Mouse (Mus musculus): ENCODE measurements around the gene Acpp.

Gene Acpp

DNA sequence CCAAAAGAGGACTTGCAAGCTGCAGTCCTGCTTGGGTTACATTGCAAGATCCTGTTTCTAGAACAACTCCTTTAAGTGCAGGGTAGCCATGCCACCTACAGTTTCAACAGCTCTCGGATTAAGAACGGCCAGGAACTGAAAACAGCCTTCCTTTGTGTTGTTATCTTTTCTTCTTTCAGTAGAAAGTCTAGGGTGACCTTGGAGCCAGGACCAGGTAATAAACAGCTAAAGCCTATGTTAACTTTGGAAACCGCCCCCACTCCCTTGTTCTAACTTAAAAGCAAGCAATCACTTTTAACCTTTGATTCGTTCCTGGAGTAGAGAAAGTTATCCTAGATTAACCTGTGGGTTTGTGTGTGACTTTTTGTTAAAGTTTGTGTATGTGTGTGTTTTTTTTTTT, 33.2 kb downstream of the Acpp start:
- no peak for DNase-seq

DNA sequence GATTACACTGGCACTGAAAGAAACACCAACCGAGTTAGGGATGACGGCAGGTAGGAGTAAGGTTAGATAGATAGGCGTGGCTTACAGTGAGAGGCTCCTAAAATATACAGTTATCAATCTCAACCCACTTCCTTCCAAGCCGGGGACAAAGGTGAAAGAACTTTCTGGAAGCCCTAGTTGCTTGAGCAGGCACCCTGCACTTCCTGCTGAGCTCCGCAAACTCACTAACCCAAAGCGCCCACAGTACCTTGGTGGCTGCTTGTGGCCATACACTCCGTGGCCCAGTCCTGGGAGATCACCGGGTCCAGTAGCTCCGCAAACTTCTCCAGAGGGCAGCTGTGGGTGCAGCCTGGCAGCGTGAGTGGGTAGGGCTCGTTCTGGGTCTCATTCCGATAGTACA, 37.0 kb downstream of the Acpp start:
- no peak for DNase-seq

DNA sequence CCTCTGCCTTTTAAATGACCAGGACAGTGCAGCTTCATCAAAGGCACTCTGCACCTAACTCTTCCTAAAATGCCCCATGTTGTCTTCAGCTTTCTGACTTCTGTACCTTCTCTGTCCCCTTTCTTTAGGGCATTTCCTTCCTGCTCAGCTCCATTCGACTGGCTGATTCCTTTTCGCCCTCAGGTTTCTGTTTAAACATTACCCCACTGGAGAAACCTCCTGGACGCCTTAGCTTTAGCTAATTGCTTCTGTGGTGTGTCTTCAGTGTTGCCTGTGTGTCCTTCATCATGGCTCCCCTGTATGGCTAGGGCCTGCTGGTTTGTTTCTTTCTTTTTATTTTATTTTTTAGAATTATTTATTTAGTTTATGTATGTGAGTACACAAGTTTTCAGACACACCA, 40.5 kb downstream of the Acpp start:
- DNase-seq, result no peak

DNA sequence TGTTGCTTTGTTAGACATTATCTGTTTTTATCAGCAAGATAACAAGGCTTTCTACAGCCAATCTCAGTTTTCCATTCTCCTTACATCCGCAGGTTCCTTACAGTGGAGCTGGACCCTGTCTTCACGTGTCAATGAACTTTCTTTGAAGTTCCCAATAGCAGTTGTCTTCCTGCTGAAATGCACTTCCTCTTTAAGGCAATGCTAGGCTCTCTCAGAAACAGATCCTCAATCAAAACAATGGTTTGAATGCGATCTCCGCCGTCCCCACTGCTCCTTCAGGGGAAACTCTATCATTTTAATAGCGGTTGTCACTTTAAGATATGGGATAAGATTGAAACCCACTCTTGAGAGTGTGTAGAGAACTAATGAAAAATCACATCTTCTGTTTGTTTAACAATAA, 52.6 kb downstream of the Acpp start:
- no peak for DNase-seq

GRCm38 (mm10) chr9:104282536-104282935, 55.0 kb downstream of the Acpp start:
- DNase-seq, result no peak

GRCm38 (mm10) chr9:104281737-104282136, 55.8 kb downstream of the Acpp start:
- no peak for DNase-seq

- no peak for DNase-seq
Observed at GRCm38 (mm10) chr9:104280725-104281495, 56.6 kb downstream of the Acpp start.

GRCm38 (mm10) chr9:104277528-104278162, 59.9 kb downstream of the Acpp start:
- DNase-seq, result peak; percentile 12

- no peak for DNase-seq
Observed at GRCm38 (mm10) chr9:104275084-104275785, 62.3 kb downstream of the Acpp start.

DNA sequence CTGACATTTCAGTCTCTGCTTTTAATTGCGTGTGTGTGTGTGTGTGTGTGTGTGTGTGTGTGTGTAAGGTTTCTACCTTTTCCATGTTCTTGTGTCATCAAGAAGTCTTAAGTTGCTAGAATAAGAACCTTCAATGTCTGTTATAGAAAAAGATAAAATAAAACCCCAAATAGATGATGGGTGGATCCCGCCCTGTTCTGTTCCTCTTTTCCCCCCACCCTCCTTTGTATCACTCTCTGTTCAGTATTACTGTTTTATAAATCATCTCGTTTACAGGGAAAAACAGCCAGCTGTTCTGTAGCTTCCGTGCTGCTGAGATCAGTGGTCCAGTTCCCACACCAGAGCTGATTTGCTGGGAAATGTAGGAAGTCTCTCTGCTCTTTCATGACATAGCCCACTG, 65.5 kb downstream of the Acpp start:
- no peak for DNase-seq

GRCm38 (mm10) chr9:104271642-104272041, 65.9 kb downstream of the Acpp start:
- DNase-seq, result no peak

GRCm38 (mm10) chr9:104269944-104270343, 67.6 kb downstream of the Acpp start:
- no peak for DNase-seq

DNA sequence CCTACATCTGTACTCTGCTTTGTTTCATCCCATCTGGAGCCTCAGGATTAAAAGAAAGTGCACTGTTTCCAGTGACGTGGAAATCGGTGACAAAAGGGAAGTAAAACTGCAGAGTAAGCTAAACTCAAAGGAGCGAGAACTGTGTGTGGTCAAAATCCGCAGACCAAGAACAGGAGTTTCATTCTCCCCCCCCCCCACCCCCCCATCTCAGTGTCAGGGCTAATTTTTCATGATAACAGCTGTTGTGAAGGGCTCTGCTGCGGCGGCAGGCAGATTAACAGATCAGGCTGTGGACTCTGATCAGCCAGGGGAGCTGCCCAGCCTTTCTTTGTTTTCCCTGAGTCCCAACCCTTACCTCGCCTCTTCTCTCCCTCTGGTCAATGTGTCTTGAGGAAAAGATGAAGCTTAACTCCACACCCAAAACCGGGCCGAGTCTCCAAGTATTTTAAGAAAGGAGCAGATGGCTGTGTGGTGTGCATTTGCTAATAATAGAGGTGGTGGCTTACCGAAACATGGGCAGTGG, 68.1 kb downstream of the Acpp start:
- no peak for DNase-seq

GRCm38 (mm10) chr9:104264567-104264966, 73.0 kb downstream of the Acpp start:
- no peak for DNase-seq

GRCm38 (mm10) chr9:104262823-104263352, 74.7 kb downstream of the Acpp start, which contains the start of gene Dnajc13:
TSS of gene Dnajc13 (minus strand) at chr9:104262930.
- peak; percentile 99 for DNase-seq

DNA sequence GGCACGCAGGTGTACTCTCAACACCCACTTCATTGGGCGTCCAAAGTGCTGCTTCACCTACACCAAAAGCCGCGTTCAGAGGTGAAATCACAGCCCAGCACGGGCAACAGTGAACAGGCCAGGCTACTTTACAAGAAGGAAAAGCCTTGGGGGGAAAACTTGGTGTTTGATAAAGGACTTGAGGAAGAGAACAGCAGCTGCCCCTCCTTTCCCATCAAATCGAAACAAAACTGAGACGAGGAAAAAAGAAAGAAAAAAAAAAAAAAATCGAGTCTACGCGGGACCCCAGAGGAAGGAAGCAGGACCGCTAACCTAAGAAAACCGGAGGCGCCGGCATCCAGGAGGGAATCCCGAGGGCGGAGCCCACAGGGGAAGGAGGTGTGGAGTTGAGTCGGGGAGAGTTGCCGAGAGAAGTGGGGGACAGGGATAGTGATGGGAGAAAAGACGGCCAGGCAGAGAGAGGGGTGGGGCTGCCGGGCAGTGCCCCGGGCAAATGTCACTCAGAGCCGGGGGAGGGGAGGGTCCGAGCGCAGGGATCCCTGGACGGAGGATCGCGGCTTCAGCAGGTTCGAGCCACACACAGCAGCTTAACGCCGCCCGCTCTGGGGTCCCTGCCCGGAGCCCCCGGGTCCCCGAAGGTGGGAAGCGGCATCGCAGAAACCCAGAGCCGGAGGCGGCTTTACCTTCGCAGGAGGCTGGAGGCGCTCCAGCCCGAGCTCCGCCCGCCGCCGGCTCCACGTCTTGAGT, 75.4 kb downstream of the Acpp start:
- DNase-seq, result peak; percentile 32

GRCm38 (mm10) chr9:104260306-104260705, 77.2 kb downstream of the Acpp start:
- no peak for DNase-seq

DNA sequence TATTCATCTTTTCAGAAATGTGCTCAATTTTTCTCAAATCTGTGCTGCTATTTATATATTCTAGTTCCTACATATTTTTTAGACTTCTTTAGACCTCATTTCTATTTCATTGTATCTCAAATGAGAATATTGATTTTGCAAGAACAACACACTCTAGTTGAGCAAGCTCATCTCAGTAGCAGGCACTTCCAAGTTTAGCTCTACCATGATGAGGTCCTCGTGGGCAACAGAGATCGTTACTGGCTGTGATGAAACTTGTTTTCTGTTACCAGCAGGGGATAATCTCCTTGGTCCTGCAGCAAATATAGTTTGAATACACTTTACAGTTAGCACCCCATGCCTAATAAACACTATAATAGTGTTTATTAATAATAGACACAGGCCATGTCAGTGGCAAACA, 81.5 kb downstream of the Acpp start:
- DNase-seq, result no peak

DNA sequence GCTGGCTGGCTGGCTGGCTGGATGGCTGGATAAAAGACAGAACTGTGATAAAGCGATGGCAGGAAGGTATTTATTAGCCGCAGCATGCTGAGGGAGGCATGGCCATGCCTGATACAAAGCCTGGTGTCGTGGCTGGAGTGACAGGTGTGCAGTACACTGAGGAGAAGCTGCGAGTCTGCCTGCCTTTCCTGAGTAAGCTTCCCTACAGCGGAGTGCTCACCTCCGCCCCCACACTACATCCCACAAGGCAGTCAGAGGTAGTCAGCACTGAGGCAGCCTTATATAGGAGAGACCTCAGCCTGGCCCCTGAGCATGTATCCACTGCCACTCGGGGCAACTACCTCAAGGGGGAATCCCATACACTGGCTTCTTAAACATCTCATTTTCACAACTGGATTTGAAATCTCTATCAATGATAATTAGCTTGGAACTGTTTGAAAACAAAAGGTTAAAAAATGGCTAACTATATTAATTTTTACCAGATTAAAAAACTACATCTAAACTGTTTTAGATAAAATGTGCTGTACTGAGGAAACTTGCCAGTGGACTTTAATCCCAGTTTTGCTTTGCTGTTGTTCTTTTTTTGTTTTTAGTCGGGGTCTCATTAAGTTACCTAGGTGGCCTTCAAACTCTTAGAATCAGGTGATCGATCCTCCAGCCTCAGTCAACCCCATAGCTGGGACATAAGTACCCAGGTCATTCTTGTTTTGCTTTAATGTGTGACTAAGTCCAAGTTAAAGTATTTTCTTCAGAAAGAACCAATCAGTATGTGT, 83.0 kb downstream of the Acpp start:
- no peak for DNase-seq

DNA sequence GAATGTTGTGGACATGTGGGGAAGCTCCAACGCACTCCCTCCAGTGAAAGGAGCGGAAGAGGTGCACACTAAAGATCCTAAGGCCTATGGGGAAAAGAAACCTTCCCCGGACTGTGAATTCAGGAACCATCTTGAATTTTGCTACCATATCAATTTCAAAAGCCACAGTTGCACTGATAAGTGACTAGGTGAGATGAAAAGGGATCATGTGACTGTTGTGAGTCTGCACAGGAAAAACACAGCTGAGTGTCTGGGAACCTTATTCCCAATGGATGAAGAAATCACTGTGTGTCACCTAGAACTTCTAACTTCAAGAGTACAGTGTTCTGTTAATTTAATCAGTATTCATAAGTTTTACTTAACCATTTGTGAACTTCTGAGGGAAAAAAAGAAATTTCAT, 84.9 kb downstream of the Acpp start:
- no peak for DNase-seq

GRCm38 (mm10) chr9:104251687-104252086, 85.9 kb downstream of the Acpp start:
- no peak for DNase-seq

DNA sequence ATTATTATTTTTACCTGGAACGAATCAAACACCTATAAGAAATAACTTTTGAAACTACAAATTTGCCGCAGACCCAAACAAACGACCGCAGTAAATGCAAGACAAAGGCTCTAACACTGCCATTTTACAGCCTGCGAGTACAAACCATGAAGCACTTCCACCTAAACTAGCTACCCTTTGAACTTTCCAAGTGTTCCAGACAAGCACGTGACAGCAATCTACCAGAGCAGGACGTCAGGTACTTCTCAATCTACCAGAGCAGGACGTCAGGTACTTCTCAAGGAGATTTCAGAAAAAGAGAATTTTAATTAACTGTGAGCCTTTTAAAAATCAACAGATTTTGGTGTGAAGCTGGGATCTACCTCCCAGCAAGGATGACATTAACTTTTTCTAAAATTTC, 86.4 kb downstream of the Acpp start:
- no peak for DNase-seq
